In the genomic region with DNA sequence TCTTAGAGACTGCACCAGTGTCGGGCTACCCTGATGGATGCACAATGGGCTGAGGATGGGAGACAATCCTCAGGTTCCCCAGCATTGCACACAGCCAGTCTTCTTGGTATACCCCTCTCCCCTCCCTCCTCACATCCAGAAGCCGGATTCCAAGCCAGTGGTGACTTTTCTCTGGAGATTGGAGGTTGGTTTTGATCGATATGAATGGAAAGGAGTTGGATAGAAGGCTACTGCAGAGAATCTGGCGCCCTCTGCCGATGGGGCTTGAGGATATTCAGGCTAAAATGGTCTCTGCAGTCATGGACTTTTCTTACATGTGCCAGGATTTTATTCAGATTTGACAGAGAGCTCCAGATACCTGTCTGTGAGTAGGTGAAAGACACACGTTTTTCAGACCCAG, we compare ENCODE assay signal across 8 mouse cellular contexts.
A peak's percentile ranks its signal among the peaks of the same experiment; 100 is the strongest.
DNase-seq lines count a peak whose midpoint lies in the region; ATAC-seq and TF ChIP-seq lines count a peak whose summit lies in the region.
"Had no signal": no experiment of that assay in that cellular context is flagged by ENCODE, and none has a peak within 500 bp of the region (broad histone marks: within the 10 kb centered on the region; RNA-seq: fewer than 3 reads in every experiment).

No protein-coding gene starts in this region.

- H3K9me3 ChIP-seq in kidney, postnatal 0 days (replicated peaks; ENCODE audit: low read length): no peaks in the 10 kb centered on the region
- H3K9me3 ChIP-seq in kidney, embryonic 14.5 days (ENCODE audit: control insufficient read depth, low read length): no peaks in the 10 kb centered on the region
- peaks cover 8% of the 10 kb centered on the region for H3K9me3 ChIP-seq in ES-E14 (ENCODE audit: control insufficient read depth, insufficient read depth, low read depth, low read length)
- H3K9me3 ChIP-seq in embryonic facial prominence, embryonic 11.5 days (replicated peaks; ENCODE audit: control insufficient read depth, low read length): no peaks in the 10 kb centered on the region
- no peaks in the 10 kb centered on the region for H3K9me3 ChIP-seq in liver, postnatal 0 days (ENCODE audit: low read length)
- H3K9me3 ChIP-seq: heart, embryonic 15.5 days had no signal

- H3K4me1 ChIP-seq in kidney, postnatal 0 days (replicated peaks; ENCODE audit: insufficient read depth, low read length): no peaks in the 10 kb centered on the region; the same call in 1 of the 2 replicates
- H3K4me1 ChIP-seq in kidney, embryonic 14.5 days (ENCODE audit: control insufficient read depth, insufficient read depth, low read length): no peaks in the 10 kb centered on the region
- H3K4me1 ChIP-seq in ES-E14 (ENCODE audit: control insufficient read depth in 2 of 2, insufficient read depth in 2 of 2, low read length in 2 of 2, poor library complexity in 1 of 2): peaks cover 13% of the 10 kb centered on the region in 2 experiments
- H3K4me1 ChIP-seq in embryonic facial prominence, embryonic 11.5 days (ENCODE audit: control insufficient read depth, insufficient read depth, low read length): no peaks in the 10 kb centered on the region
- H3K4me1 ChIP-seq in liver, postnatal 0 days (ENCODE audit: insufficient read depth): peaks cover 13% of the 10 kb centered on the region

- WGBS in kidney, postnatal 0 days: 30% methylated on average over 6 of the region's 6 CpGs
- WGBS in kidney, embryonic 14.5 days: 36% methylated on average over 6 of the region's 6 CpGs
- WGBS in embryonic facial prominence, embryonic 11.5 days: 38% methylated on average over 6 of the region's 6 CpGs
- 24% methylated on average over 6 of the region's 6 CpGs for WGBS in liver, postnatal 0 days (ENCODE audit: insufficient replicate concordance)

- no peak for TF ChIP-seq EP300 in liver, postnatal 0 days (IDR thresholded peaks at IDR 0.05; ENCODE audit: low read depth)

- in situ Hi-C loops in ES-E14 (cut with MboI; ENCODE audit: low sequenced_read_pairs in 2 of 2, unreplicated experiment in 2 of 2): loop anchor here in 1 of 2 experiments (25.0 kb wide), 1 partner anchor 293 kb away; no protein-coding TSS in a partner anchor

- no peaks in the 10 kb centered on the region for H3K27me3 ChIP-seq in kidney, postnatal 0 days (ENCODE audit: insufficient read depth, low read length)
- peaks cover 4% of the 10 kb centered on the region; the same call in 1 of the 2 replicates for H3K27me3 ChIP-seq in kidney, embryonic 14.5 days (ENCODE audit: control insufficient read depth, insufficient read depth, low read length)
- H3K27me3 ChIP-seq in embryonic facial prominence, embryonic 11.5 days (ENCODE audit: control insufficient read depth, insufficient read depth, low read length): no peaks in the 10 kb centered on the region; the same call in 1 of the 2 replicates
- H3K27me3 ChIP-seq in liver, postnatal 0 days (ENCODE audit: insufficient read depth, low read length): no peaks in the 10 kb centered on the region

- no peak overlapping the region for H3K27ac ChIP-seq in kidney, postnatal 0 days
- no peak overlapping the region for H3K27ac ChIP-seq in kidney, embryonic 14.5 days (ENCODE audit: low read depth, low read length)
- peak overlapping the region; percentile 39; the same call in 1 of the 2 replicates for H3K27ac ChIP-seq in ES-E14 (ENCODE audit: insufficient read depth, low read depth, low read length, poor library complexity, severe bottlenecking)
- H3K27ac ChIP-seq in embryonic facial prominence, embryonic 11.5 days (replicated peaks; ENCODE audit: low read depth, low read length): no peak overlapping the region
- H3K27ac ChIP-seq in liver, postnatal 0 days (ENCODE audit: low read depth): no peak overlapping the region
- H3K27ac ChIP-seq: heart, embryonic 15.5 days had no signal

- no peak overlapping the region for H3K9ac ChIP-seq in kidney, postnatal 0 days (ENCODE audit: low read depth, low read length)
- H3K9ac ChIP-seq in kidney, embryonic 14.5 days (ENCODE audit: low read depth, low read length): no peak overlapping the region
- peak overlapping the region; percentile 28; the same call in 1 of the 2 replicates for H3K9ac ChIP-seq in ES-E14 (ENCODE audit: insufficient read depth, low read depth, low read length, poor library complexity, severe bottlenecking)
- no peak overlapping the region for H3K9ac ChIP-seq in embryonic facial prominence, embryonic 11.5 days (replicated peaks; ENCODE audit: low read length)
- H3K9ac ChIP-seq in liver, postnatal 0 days (replicated peaks): no peak overlapping the region
- H3K9ac ChIP-seq: heart, embryonic 15.5 days had no signal

- DNase-seq in kidney, postnatal 0 days (ENCODE audit: low spot score): peak; percentile 33
- DNase-seq in ES-E14 (ENCODE audit: low read depth, low spot score): peak; percentile 69
- DNase-seq in adrenal gland, adult 2 months: peak; percentile 40
- DNase-seq in embryonic facial prominence, embryonic 11.5 days (ENCODE audit: low spot score): peak; percentile 62
- DNase-seq in liver, postnatal 0 days: peak; percentile 69
- peak; percentile 9 to 32 for DNase-seq in spleen, postnatal 36 days (ENCODE audit: low spot score in 2 of 2)

- H3K4me2 ChIP-seq in kidney, postnatal 0 days (ENCODE audit: low read length): no peak overlapping the region
- no peak overlapping the region for H3K4me2 ChIP-seq in kidney, embryonic 14.5 days (replicated peaks; ENCODE audit: low read depth, low read length)
- no peak overlapping the region for H3K4me2 ChIP-seq in embryonic facial prominence, embryonic 11.5 days (ENCODE audit: low read depth, low read length)
- no peak overlapping the region for H3K4me2 ChIP-seq in liver, postnatal 0 days (ENCODE audit: low read depth, low read length)
- H3K4me2 ChIP-seq: heart, embryonic 15.5 days had no signal

- peak; percentile 68 for TF ChIP-seq CTCF in kidney, postnatal 0 days (IDR thresholded peaks at IDR 0.05; ENCODE audit: low read depth)
- TF ChIP-seq CTCF in liver, postnatal 0 days (IDR thresholded peaks at IDR 0.05; ENCODE audit: low read depth): peak; percentile 75

- H3K4me3 ChIP-seq in kidney, postnatal 0 days (replicated peaks; ENCODE audit: low read depth, low read length): no peak overlapping the region
- H3K4me3 ChIP-seq in kidney, embryonic 14.5 days (ENCODE audit: low read length): no peak overlapping the region
- H3K4me3 ChIP-seq in ES-E14 (ENCODE audit: insufficient read depth in 1 of 2, low read depth in 1 of 2, low read length in 2 of 2, poor library complexity in 1 of 2, severe bottlenecking in 1 of 2): no peak overlapping the region
- H3K4me3 ChIP-seq in embryonic facial prominence, embryonic 11.5 days (ENCODE audit: low read depth, low read length): no peak overlapping the region
- no peak overlapping the region for H3K4me3 ChIP-seq in liver, postnatal 0 days (ENCODE audit: low read depth, low read length)
- H3K4me3 ChIP-seq: heart, embryonic 15.5 days had no signal

- no peak for ATAC-seq in kidney, postnatal 0 days (replicated peaks; ENCODE audit: low FRiP score, low read depth)
- ATAC-seq in kidney, embryonic 14.5 days (ENCODE audit: low FRiP score, low TSS enrichment): no peak
- ATAC-seq in embryonic facial prominence, embryonic 11.5 days (replicated peaks; ENCODE audit: insufficient number of reproducible peaks, low FRiP score, low TSS enrichment, low read depth): no peak
- no peak for ATAC-seq in liver, postnatal 0 days

- no peaks in the 10 kb centered on the region for H3K36me3 ChIP-seq in kidney, postnatal 0 days (ENCODE audit: insufficient read depth, low read length)
- H3K36me3 ChIP-seq in kidney, embryonic 14.5 days (ENCODE audit: control insufficient read depth, insufficient read depth, low read length): no peaks in the 10 kb centered on the region
- H3K36me3 ChIP-seq in ES-E14 (ENCODE audit: control insufficient read depth, insufficient read depth, low read length, poor library complexity, severe bottlenecking): peaks cover 2% of the 10 kb centered on the region
- H3K36me3 ChIP-seq in embryonic facial prominence, embryonic 11.5 days (replicated peaks; ENCODE audit: control insufficient read depth, insufficient read depth, low read depth, low read length): no peaks in the 10 kb centered on the region
- H3K36me3 ChIP-seq in liver, postnatal 0 days (replicated peaks; ENCODE audit: insufficient read depth, low read length): no peaks in the 10 kb centered on the region
- H3K36me3 ChIP-seq: heart, embryonic 15.5 days had no signal

TF ChIP-seq in ES-E14, 5 proteins besides CTCF, POLR2A, EP300 and RAD21:
- TF ChIP-seq ZC3H11A (IDR thresholded peaks at IDR 0.05; ENCODE audit: borderline replicate concordance, low read depth, low read length) (0 out of 2 replicates have a peak, but pooled peaks have one; percentile 36), ZNF384 (IDR thresholded peaks at IDR 0.05; ENCODE audit: low read depth, low read length) (no peak)
